Mouse (Mus musculus) G1E (cell line): Measurements from ENCODE around the gene Igsf3.

Source experiments
- CTCF ChIP-seq: IDR thresholded peaks from 2 replicates; pipeline ENCODE4 v1.5.1; 2012; ENCODE audit warnings: low read depth, low read length, inconsistent platforms, mixed read lengths
- POLR2AphosphoS5 ChIP-seq: IDR thresholded peaks from 2 replicates; pipeline ENCODE4 v1.6.1; 2012; ENCODE audit warnings: low read depth, low read length, inconsistent platforms; ENCODE audit not compliant: insufficient replicate concordance

DNA sequence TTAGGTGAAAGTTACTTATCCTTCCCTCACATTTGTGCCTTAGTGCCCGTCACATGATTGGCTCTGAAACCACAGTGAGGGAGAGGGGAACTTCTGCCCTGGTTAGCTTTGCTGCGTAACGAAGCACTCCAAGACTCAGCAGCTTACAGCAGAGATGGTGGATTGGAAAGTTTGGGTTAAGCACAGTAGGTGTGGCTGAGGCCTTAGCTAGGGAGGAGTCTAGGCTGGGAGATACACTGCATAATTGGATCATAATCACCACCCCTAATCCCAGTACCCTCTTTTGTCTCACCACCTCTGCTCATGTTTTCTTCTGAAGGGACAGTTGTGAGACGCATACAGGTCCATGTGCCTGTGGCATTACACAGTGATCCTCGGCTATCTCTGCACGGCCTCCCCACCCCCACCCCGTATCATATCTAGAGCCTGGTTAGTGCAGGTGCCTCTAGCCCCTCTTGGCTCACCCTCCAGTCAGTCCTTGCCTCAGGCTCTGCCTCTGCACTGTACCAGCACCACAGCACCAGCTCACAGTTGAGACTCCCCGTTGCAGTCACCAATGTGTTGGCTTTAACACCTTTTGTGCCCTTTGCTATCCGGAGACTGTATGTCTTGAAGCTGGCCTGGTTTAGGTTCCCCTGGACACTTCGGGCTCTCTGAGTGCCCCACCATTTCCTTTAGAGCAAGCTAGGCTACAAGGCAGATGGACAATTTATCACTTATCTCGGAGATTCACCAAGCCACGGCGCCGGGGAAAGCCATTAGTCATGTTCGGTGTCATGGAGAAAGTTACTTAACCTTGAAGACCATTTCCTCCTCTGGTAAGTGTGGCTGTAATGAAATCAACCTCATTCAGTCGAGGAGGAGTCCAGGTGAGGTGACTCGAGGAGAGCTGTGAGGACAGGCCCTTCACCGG is 42.1 kb downstream of the Igsf3 start:
- no peak for TF ChIP-seq CTCF
- TF ChIP-seq POLR2AphosphoS5: no peak
